Mouse (Mus musculus) heart, adult 2 months (tissue): ENCODE results near the gene B830017H08Rik.

ENCODE experiments used
- CTCF ChIP-seq: fragments of 200-600 bp; IDR thresholded peaks from 2 replicates; pipeline ENCODE4 v1.8.1; 2022; ENCODE audit warnings: antibody characterized with exemption, mild to moderate bottlenecking, moderate library complexity
- POLR2A ChIP-seq: fragments of 200-500 bp; IDR thresholded peaks from 2 replicates; pipeline ENCODE4 v1.6.1; 2011; ENCODE audit warnings: mild to moderate bottlenecking, low read depth, low read length, control low read depth; ENCODE audit not compliant: insufficient read depth

GRCm38 (mm10) chr16:17843701-17844365 lies 10.9 kb downstream of the B830017H08Rik start:
- TF ChIP-seq CTCF (no peak), POLR2A (no peak)
